Mouse (Mus musculus) kidney, postnatal 10 days (tissue): ENCODE measurements around the gene Rtp2.

Source experiments
- DNase-seq: peaks from one replicate; pipeline ENCODE4 v3.0.0; 2021; ENCODE audit warnings: mixed read lengths

The Rtp2 gene

GRCm38 (mm10) chr16:23885098-23885497 is 47.1 kb downstream of the Rtp2 start:
- no peak for DNase-seq
